Mouse (Mus musculus) lung, embryonic 14.5 days (tissue): ENCODE data around the gene Ccdc12. TPM values are rescaled to one million over a fixed set of nuclear protein-coding genes. Genes with fewer than 3 reads are reported as not detected.
A peak's percentile ranks its signal among the peaks of the same experiment; 100 is the strongest.

Experiments
- ATAC-seq: fragments of 200-750 bp; cut with Nextera tagmentation; 2 replicates; pipeline ENCODE4 v1.8.0; 2017; ENCODE audit warnings: mild to moderate bottlenecking, moderate TSS enrichment, moderate library complexity; ENCODE audit not compliant: insufficient read depth
- DNase-seq: peaks from one replicate; pipeline ENCODE4 v3.0.0-alpha.2; 2015
- H3K27ac ChIP-seq: fragments of 300-500 bp; sonication (generic); 2 replicates; pipeline ENCODE4 v1.5.1; 2014; ENCODE audit warnings: low read depth, mild to moderate bottlenecking, moderate library complexity
- H3K27me3 ChIP-seq: fragments of 300-500 bp; sonication (generic); 2 replicates; pipeline ENCODE4 v1.6.1; 2014; ENCODE audit warnings: low read length, control low read depth; ENCODE audit not compliant: insufficient read depth
- H3K36me3 ChIP-seq: fragments of 300-500 bp; sonication (generic); 2 replicates; pipeline ENCODE4 v1.6.1; 2014; ENCODE audit warnings: control low read depth; ENCODE audit not compliant: insufficient read depth
- H3K4me1 ChIP-seq: fragments of 300-500 bp; sonication (generic); 2 replicates; pipeline ENCODE4 v1.6.1; 2014; ENCODE audit warnings: antibody characterized with exemption, control low read depth; ENCODE audit not compliant: insufficient read depth
- H3K4me2 ChIP-seq: fragments of 300-500 bp; sonication (generic); 2 replicates; pipeline ENCODE4 v1.6.1; 2014; ENCODE audit warnings: mild to moderate bottlenecking
- H3K4me3 ChIP-seq: fragments of 300-500 bp; sonication (generic); 2 replicates; pipeline ENCODE4 v1.5.1; 2014; ENCODE audit warnings: low read depth, low read length
- H3K9ac ChIP-seq: fragments of 300-500 bp; sonication (generic); 2 replicates; pipeline ENCODE4 v1.6.1; 2014
- H3K9me3 ChIP-seq: fragments of 300-500 bp; sonication (generic); 2 replicates; pipeline ENCODE4 v1.6.1; 2016; ENCODE audit warnings: low read depth, low read length, control low read depth
- CTCF ChIP-seq: IDR thresholded peaks from 2 replicates; pipeline ENCODE4 v1.5.1; 2016; ENCODE audit warnings: antibody characterized with exemption, low read depth
- WGBS: fragments of 180-500 bp; shearing (Covaris S2); extraction: QIAGEN DNeasy Blood & Tissue Kit; methylation state at CpG from one replicate; pipeline ENCODE4 v1.1.7; 2014; 5-methylcytosine and 5-hydroxymethylcytosine counted together
- polyA plus RNA-seq: library from polyadenylated mRNA; unstranded; fragments of >200 nt; fragmentation: Nextera tagmentation; extraction: Ambion mirVana; gene quantifications from 2 replicates; pipeline ENCODE4 v1.2.1, GENCODE M21; 2014

Ccdc12 gene
- polyA plus RNA-seq, 1 experiment from 2014 or later: 155 TPM

GRCm38 (mm10) chr9:110715426-110715825 is 59.1 kb downstream of the Ccdc12 start:
- Histone ChIP-seq H3K27ac (no peak overlapping the region), H3K4me3 (no peak overlapping the region), H3K9me3 (no peaks in the 10 kb centered on the region), H3K27me3 (no peaks in the 10 kb centered on the region), H3K36me3 (peaks cover 30% of the 10 kb centered on the region), H3K4me1 (no peaks in the 10 kb centered on the region), H3K4me2 (no peak overlapping the region), H3K9ac (no peak overlapping the region)
- 44% methylated on average over 1 of the region's 1 CpGs for WGBS
- TF ChIP-seq CTCF: peak; percentile 53
- DNase-seq (peak; percentile 48), ATAC-seq (no peak)

- H3K9ac ChIP-seq: no peak overlapping the region
- peak; percentile 68 for ATAC-seq
- peak; percentile 89 for TF ChIP-seq CTCF
- H3K4me1 ChIP-seq: no peaks in the 10 kb centered on the region
- peak; percentile 87 for DNase-seq
- H3K27ac ChIP-seq: no peak overlapping the region
- peaks cover 31% of the 10 kb centered on the region for H3K36me3 ChIP-seq
- no peak overlapping the region for H3K4me2 ChIP-seq
- WGBS: 27% methylated on average over 4 of the region's 4 CpGs
- no peaks in the 10 kb centered on the region for H3K9me3 ChIP-seq
- no peaks in the 10 kb centered on the region for H3K27me3 ChIP-seq
- no peak overlapping the region for H3K4me3 ChIP-seq
These were observed 60.5 kb downstream of the Ccdc12 start for GRCm38 (mm10) chr9:110716775-110717174.

- H3K4me2 ChIP-seq: no peak overlapping the region
- peaks cover 27% of the 10 kb centered on the region for H3K36me3 ChIP-seq
- 80% methylated on average over 6 of the region's 6 CpGs for WGBS
- no peaks in the 10 kb centered on the region for H3K27me3 ChIP-seq
- H3K9me3 ChIP-seq: no peaks in the 10 kb centered on the region
- no peak overlapping the region for H3K27ac ChIP-seq
- no peak for ATAC-seq
- H3K4me1 ChIP-seq: no peaks in the 10 kb centered on the region
- H3K9ac ChIP-seq: no peak overlapping the region
- TF ChIP-seq CTCF: no peak
- DNase-seq: no peak
- H3K4me3 ChIP-seq: no peak overlapping the region
These were observed 61.8 kb downstream of the Ccdc12 start for GRCm38 (mm10) chr9:110718071-110718470.

GRCm38 (mm10) chr9:110718810-110719209 is 62.5 kb downstream of the Ccdc12 start:
- no peaks in the 10 kb centered on the region for H3K9me3 ChIP-seq
- WGBS: 76% methylated on average over 3 of the region's 3 CpGs
- DNase-seq: no peak
- no peak overlapping the region for H3K9ac ChIP-seq
- no peak overlapping the region for H3K4me2 ChIP-seq
- H3K27me3 ChIP-seq: no peaks in the 10 kb centered on the region
- no peaks in the 10 kb centered on the region for H3K4me1 ChIP-seq
- peaks cover 32% of the 10 kb centered on the region for H3K36me3 ChIP-seq
- ATAC-seq: no peak
- H3K4me3 ChIP-seq: no peak overlapping the region
- H3K27ac ChIP-seq: no peak overlapping the region
- TF ChIP-seq CTCF: no peak

- DNase-seq (peak; percentile 34), ATAC-seq (peak; percentile 6; the same call in 1 of the 2 replicates)
- no peak overlapping the region for H3K4me2 ChIP-seq
- H3K27ac ChIP-seq: no peak overlapping the region
- WGBS: 39% methylated on average over 5 of the region's 5 CpGs
- no peaks in the 10 kb centered on the region for H3K4me1 ChIP-seq
- H3K9ac ChIP-seq: no peak overlapping the region
- peaks cover 37% of the 10 kb centered on the region for H3K36me3 ChIP-seq
- no peaks in the 10 kb centered on the region for H3K9me3 ChIP-seq
- H3K27me3 ChIP-seq: no peaks in the 10 kb centered on the region
- no peak for TF ChIP-seq CTCF
- no peak overlapping the region for H3K4me3 ChIP-seq
These were observed 63.7 kb downstream of the Ccdc12 start for GRCm38 (mm10) chr9:110719977-110720376.

GRCm38 (mm10) chr9:110722060-110722459 is 65.8 kb downstream of the Ccdc12 start:
- Histone ChIP-seq H3K4me2 (no peak overlapping the region), H3K36me3 (peaks cover 52% of the 10 kb centered on the region), H3K4me3 (no peak overlapping the region), H3K9ac (no peak overlapping the region), H3K27ac (no peak overlapping the region), H3K4me1 (no peaks in the 10 kb centered on the region), H3K27me3 (no peaks in the 10 kb centered on the region), H3K9me3 (no peaks in the 10 kb centered on the region)
- DNase-seq: no peak
- no peak for ATAC-seq
- 89% methylated on average over 10 of the region's 10 CpGs for WGBS
- no peak for TF ChIP-seq CTCF

- Histone ChIP-seq H3K4me1 (no peaks in the 10 kb centered on the region), H3K36me3 (peaks cover 81% of the 10 kb centered on the region), H3K9me3 (no peaks in the 10 kb centered on the region), H3K4me2 (no peak overlapping the region), H3K27ac (no peak overlapping the region), H3K9ac (no peak overlapping the region), H3K4me3 (no peak overlapping the region), H3K27me3 (peaks cover 5% of the 10 kb centered on the region; the same call in 1 of the 2 replicates)
- DNase-seq (no peak), ATAC-seq (no peak)
- no peak for TF ChIP-seq CTCF
- 33% methylated on average over 9 of the region's 9 CpGs for WGBS
These were observed 69.4 kb downstream of the Ccdc12 start for GRCm38 (mm10) chr9:110725721-110726135.
